Mouse (Mus musculus) embryonic facial prominence, embryonic 15.5 days (tissue): ENCODE measurements at regions not wholly inside any gene's neighbourhood (a gene's known extent, or its start where the extent isn't known, plus 50 kb on each side); places are given as distances from the start of the nearest gene placed in this dataset.
"Not testable (repeated sequence)": the region's sequence is repeated elsewhere in the genome, so short reads cannot be mapped to it uniquely, and the experiment has no call there.

ENCODE experiments used
- ATAC-seq: fragments of 200-750 bp; cut with Nextera tagmentation; 2 replicates; pipeline ENCODE4 v1.8.0; 2017; ENCODE audit warnings: low read depth, moderate TSS enrichment; ENCODE audit not compliant: insufficient number of reproducible peaks, low FRiP score, low TSS enrichment
- H3K27ac ChIP-seq: fragments of 300-500 bp; sonication (generic); replicated peaks from 2 replicates; pipeline ENCODE4 v1.5.1; 2015; ENCODE audit warnings: mild to moderate bottlenecking, inconsistent platforms
- H3K27me3 ChIP-seq: fragments of 300-500 bp; sonication (generic); 2 replicates; pipeline ENCODE4 v1.6.1; 2015; ENCODE audit warnings: inconsistent platforms
- H3K36me3 ChIP-seq: fragments of 300-500 bp; sonication (generic); 2 replicates; pipeline ENCODE4 v1.6.1; 2015; ENCODE audit warnings: mild to moderate bottlenecking, inconsistent platforms
- H3K4me1 ChIP-seq: fragments of 300-500 bp; sonication (generic); 2 replicates; pipeline ENCODE4 v1.6.1; 2015; ENCODE audit warnings: inconsistent platforms
- H3K4me2 ChIP-seq: fragments of 300-500 bp; sonication (generic); replicated peaks from 2 replicates; pipeline ENCODE4 v1.6.1; 2015; ENCODE audit warnings: mild to moderate bottlenecking, inconsistent platforms
- H3K4me3 ChIP-seq: fragments of 300-500 bp; sonication (generic); replicated peaks from 2 replicates; pipeline ENCODE4 v1.5.1; 2015; ENCODE audit warnings: mild to moderate bottlenecking, inconsistent platforms
- H3K9ac ChIP-seq: fragments of 300-500 bp; sonication (generic); 2 replicates; pipeline ENCODE4 v1.6.1; 2015; ENCODE audit warnings: inconsistent platforms
- H3K9me3 ChIP-seq: fragments of 300-500 bp; sonication (generic); replicated peaks from 2 replicates; pipeline ENCODE4 v1.6.1; 2016; ENCODE audit warnings: inconsistent platforms
- WGBS: fragments of 180-500 bp; shearing (Covaris S2); methylation state at CpG from one replicate; pipeline ENCODE4 v1.1.7; 2015; 5-methylcytosine and 5-hydroxymethylcytosine counted together

GRCm38 (mm10) chr13:41929768-41930167 lies 82.3 kb upstream of the Adtrp start:
- ATAC-seq, result no peak
- H3K9me3 ChIP-seq, result no peaks in the 10 kb centered on the region
- H3K4me1 ChIP-seq, result no peaks in the 10 kb centered on the region
- 85% methylated on average over 1 of the region's 1 CpGs for WGBS
- no peak overlapping the region for H3K27ac ChIP-seq
- no peak overlapping the region for H3K4me2 ChIP-seq
- H3K27me3 ChIP-seq, result no peaks in the 10 kb centered on the region
- no peak overlapping the region for H3K4me3 ChIP-seq
- no peaks in the 10 kb centered on the region for H3K36me3 ChIP-seq
- H3K9ac ChIP-seq, result no peak overlapping the region

DNA sequence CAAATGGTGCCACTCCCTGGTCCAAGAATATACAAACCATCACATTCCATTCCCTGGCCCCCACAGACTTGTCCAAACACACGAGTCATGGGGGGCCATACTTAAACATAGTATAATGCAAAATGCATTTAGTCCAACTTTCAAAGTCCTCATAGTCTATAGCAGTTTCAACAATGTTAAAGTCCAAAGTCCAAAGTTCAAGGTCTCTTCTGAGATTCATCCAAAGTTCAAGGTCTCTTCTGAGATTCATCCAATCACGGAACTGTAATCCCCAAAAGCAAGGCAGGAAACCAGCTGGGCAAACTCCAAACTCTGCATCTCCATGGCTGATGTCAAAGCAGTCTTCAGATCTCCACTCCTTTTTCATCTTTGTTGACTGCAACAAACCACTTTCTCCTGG lies 78.4 kb upstream of the Adtrp start:
- not testable (repeated sequence) for H3K9me3 ChIP-seq, H3K4me3 ChIP-seq, H3K4me1 ChIP-seq, ATAC-seq, H3K36me3 ChIP-seq, H3K27ac ChIP-seq, H3K4me2 ChIP-seq, H3K9ac ChIP-seq, H3K27me3 ChIP-seq
- 76% methylated on average over 2 of the region's 2 CpGs for WGBS

- H3K4me1 ChIP-seq, result no peaks in the 10 kb centered on the region
- no peak for ATAC-seq
- WGBS, result 56% methylated on average over 2 of the region's 2 CpGs
These were observed 77.7 kb upstream of the Adtrp start for GRCm38 (mm10) chr13:41925211-41925610.

DNA sequence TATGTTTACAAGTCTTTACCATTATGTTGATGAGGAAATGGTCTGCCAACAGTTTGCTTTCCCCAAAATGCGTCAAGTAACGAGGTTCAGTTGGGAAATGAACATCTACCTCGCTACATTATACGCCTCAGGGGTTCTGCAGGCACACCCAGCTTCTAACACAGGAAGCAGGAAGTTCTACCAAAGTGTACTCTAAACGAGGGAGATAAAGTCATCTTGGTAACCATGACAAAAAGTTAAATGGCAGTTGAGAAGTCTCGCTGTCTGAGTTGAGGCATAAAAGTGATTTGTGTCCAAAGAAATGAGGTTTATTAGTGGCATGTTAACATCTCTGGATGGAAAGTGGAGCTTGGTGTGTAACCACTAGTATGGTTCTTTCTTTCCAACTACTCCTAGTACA lies 73.7 kb upstream of the Adtrp start:
- ATAC-seq, result no peak
- no peaks in the 10 kb centered on the region for H3K36me3 ChIP-seq
- no peak overlapping the region for H3K4me3 ChIP-seq
- 69% methylated on average over 6 of the region's 6 CpGs for WGBS
- no peaks in the 10 kb centered on the region for H3K27me3 ChIP-seq
- no peak overlapping the region for H3K9ac ChIP-seq
- no peak overlapping the region for H3K27ac ChIP-seq
- no peak overlapping the region for H3K4me2 ChIP-seq
- H3K4me1 ChIP-seq, result no peaks in the 10 kb centered on the region
- H3K9me3 ChIP-seq, result no peaks in the 10 kb centered on the region

More at GRCm38 (mm10) chr13:41925211-41925610, 77.7 kb upstream of the Adtrp start:
- Histone ChIP-seq H3K4me2 (no peak overlapping the region), H3K4me3 (no peak overlapping the region), H3K36me3 (no peaks in the 10 kb centered on the region), H3K9me3 (no peaks in the 10 kb centered on the region), H3K27me3 (no peaks in the 10 kb centered on the region), H3K9ac (no peak overlapping the region), H3K27ac (no peak overlapping the region)

GRCm38 (mm10) chr13:41918525-41918924 lies 71.0 kb upstream of the Adtrp start:
- 34% methylated on average over 5 of the region's 5 CpGs for WGBS
- Histone ChIP-seq H3K27me3 (no peaks in the 10 kb centered on the region), H3K27ac (no peak overlapping the region), H3K36me3 (no peaks in the 10 kb centered on the region), H3K9me3 (no peaks in the 10 kb centered on the region), H3K4me3 (no peak overlapping the region), H3K4me2 (no peak overlapping the region), H3K9ac (no peak overlapping the region), H3K4me1 (no peaks in the 10 kb centered on the region)
- ATAC-seq, result no peak

DNA sequence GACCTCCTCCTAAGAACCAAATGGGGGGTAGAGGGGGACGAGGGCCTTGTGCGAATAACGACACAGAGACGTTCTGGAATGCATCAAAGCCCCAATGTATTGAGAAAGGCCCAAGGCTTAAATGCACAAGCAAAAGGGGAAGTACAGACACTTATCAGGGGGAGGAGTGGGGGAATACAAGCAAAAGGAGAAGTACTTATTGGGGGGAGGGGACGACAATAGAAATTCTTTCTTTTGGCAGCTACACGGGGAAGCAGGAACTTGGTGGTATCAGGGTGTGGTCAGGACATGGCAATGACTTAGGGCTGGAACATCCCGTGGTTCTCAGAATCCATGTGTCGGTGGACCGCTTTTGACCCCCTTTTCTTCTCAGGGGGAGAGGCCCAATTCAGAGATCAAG lies 68.3 kb upstream of the Adtrp start:
- not testable (repeated sequence) for H3K4me3 ChIP-seq, H3K27me3 ChIP-seq, ATAC-seq, H3K9me3 ChIP-seq, H3K4me2 ChIP-seq, H3K9ac ChIP-seq, H3K27ac ChIP-seq, H3K36me3 ChIP-seq, H3K4me1 ChIP-seq
- 78% methylated on average over 9 of the region's 9 CpGs for WGBS

DNA sequence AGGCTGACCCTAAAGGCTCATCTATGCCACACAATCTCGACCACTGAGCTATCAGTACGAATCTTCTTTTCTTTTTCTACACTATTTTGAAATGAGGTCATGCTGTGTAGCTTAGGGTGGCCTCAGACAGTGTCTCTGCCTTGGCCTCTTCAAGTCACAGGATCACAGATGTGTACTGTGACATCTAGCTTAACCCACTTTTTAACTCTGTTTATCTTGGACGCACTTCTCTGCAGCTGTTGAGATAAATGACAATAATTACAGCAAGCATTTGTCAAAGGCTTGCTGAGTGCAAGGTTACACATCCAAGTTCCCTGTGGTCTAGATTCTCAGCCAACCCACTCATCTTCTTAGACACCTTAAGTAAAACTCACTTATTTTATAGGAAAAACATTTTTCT lies 63.3 kb upstream of the Adtrp start:
- no peaks in the 10 kb centered on the region for H3K27me3 ChIP-seq
- no peak for ATAC-seq
- no peaks in the 10 kb centered on the region for H3K36me3 ChIP-seq
- H3K9ac ChIP-seq, result no peak overlapping the region
- no peak overlapping the region for H3K4me2 ChIP-seq
- no peak overlapping the region for H3K4me3 ChIP-seq
- no peaks in the 10 kb centered on the region for H3K4me1 ChIP-seq
- no peak overlapping the region for H3K27ac ChIP-seq
- H3K9me3 ChIP-seq, result no peaks in the 10 kb centered on the region
- WGBS, result 63% methylated on average over 3 of the region's 3 CpGs

DNA sequence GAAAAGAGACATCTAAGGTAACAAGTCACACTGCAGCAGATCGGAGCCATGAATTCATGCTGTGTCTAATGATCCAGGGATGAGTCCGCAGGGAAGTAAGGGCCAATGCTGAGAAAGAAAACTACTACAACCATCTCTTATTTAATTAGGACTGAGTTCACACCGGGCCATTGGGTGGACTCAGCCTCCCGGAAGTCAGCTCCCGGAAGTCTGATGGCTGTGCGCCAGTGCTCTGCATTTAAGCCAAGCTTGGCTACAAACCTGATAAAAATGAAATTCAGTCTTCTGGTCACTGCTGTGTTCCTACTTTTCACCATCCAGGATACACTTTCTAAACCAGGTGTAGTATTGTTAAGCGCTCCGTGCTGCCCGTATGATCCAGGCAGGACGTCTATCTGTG lies 62.8 kb upstream of the Adtrp start:
- Histone ChIP-seq H3K27me3 (no peaks in the 10 kb centered on the region), H3K4me2 (no peak overlapping the region), H3K4me3 (no peak overlapping the region), H3K9me3 (no peaks in the 10 kb centered on the region), H3K36me3 (no peaks in the 10 kb centered on the region), H3K27ac (no peak overlapping the region), H3K4me1 (no peaks in the 10 kb centered on the region), H3K9ac (no peak overlapping the region)
- no peak for ATAC-seq
- 84% methylated on average over 10 of the region's 10 CpGs for WGBS

DNA sequence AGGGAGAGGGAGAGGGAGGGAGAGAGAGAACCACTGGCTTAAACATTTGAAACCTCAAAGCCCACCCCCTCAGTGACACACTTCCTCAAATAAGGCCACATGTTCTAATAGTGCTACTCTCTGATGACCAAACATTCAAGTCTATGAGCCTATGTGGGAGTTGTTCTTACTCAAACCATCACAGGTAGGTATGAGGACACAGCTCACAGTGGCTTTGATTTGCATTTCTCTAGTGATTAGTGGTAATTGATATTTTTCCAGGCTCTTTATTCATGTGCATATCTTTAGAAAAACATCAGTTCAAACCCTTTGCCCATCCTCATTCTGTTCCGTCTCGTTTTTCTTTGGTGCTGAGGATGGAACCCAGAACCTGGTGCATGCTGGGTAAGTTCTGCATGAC lies 59.5 kb upstream of the Adtrp start:
- no peak overlapping the region for H3K4me2 ChIP-seq
- no peaks in the 10 kb centered on the region for H3K4me1 ChIP-seq
- no peak overlapping the region for H3K9ac ChIP-seq
- no peaks in the 10 kb centered on the region for H3K36me3 ChIP-seq
- H3K9me3 ChIP-seq, result no peaks in the 10 kb centered on the region
- WGBS, result 82% methylated on average over 2 of the region's 2 CpGs
- H3K4me3 ChIP-seq, result no peak overlapping the region
- no peaks in the 10 kb centered on the region for H3K27me3 ChIP-seq
- no peak overlapping the region for H3K27ac ChIP-seq
- ATAC-seq, result no peak

DNA sequence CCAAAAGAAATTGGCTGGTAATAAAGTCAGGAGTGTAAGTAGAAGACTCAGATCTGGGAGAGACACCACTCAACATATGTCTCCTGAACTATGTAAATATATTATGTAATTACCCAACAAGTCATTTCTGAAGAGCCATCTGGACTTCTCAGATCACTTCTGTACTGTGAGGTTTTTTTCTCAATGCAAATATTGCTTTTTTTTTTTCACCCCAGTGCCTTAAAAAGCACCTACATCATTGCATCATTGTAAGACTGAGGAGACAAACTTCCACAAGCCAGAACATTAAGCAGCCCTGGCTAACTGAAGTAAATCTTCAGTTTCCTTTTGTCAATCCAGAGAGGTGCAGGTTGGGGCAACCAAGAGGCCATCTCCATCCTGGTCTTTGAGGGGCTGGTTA lies 55.8 kb upstream of the Adtrp start:
- no peak for ATAC-seq
- Histone ChIP-seq H3K9ac (no peak overlapping the region), H3K4me1 (no peaks in the 10 kb centered on the region), H3K9me3 (no peaks in the 10 kb centered on the region), H3K27ac (no peak overlapping the region), H3K36me3 (no peaks in the 10 kb centered on the region), H3K4me3 (no peak overlapping the region), H3K27me3 (no peaks in the 10 kb centered on the region), H3K4me2 (no peak overlapping the region)

- no peak overlapping the region for H3K4me2 ChIP-seq
- H3K27me3 ChIP-seq, result no peaks in the 10 kb centered on the region
- no peak overlapping the region for H3K27ac ChIP-seq
- H3K36me3 ChIP-seq, result no peaks in the 10 kb centered on the region
- ATAC-seq, result no peak
- no peak overlapping the region for H3K4me3 ChIP-seq
- no peaks in the 10 kb centered on the region for H3K9me3 ChIP-seq
- WGBS, result 84% methylated on average over 13 of the region's 13 CpGs
- no peak overlapping the region for H3K9ac ChIP-seq
- H3K4me1 ChIP-seq, result no peaks in the 10 kb centered on the region
These were observed 52.5 kb upstream of the Adtrp start for GRCm38 (mm10) chr13:41899837-41900463.

DNA sequence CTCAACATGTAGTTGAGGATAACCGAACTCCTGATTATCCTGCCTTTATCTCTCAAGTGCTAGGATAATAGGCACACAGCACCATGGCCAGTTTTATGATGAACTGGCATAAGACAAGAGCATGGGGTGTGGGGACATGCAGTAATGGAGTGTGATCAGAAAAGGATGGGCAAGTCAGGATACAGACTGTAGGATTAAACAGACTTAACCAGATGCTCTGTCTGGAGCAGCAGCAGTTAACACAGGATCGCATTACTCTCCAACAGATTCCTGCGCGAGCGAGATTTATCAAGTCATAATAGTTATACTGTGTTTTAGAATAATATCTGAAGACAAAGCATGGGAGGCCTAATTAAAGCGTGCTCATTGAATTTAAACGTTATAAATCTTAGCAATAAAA lies 51.8 kb upstream of the Adtrp start:
- no peaks in the 10 kb centered on the region for H3K36me3 ChIP-seq
- no peak for ATAC-seq
- no peak overlapping the region for H3K4me2 ChIP-seq
- no peaks in the 10 kb centered on the region for H3K9me3 ChIP-seq
- 79% methylated on average over 7 of the region's 7 CpGs for WGBS
- H3K27me3 ChIP-seq, result no peaks in the 10 kb centered on the region
- no peak overlapping the region for H3K27ac ChIP-seq
- no peaks in the 10 kb centered on the region for H3K4me1 ChIP-seq
- H3K4me3 ChIP-seq, result no peak overlapping the region
- H3K9ac ChIP-seq, result no peak overlapping the region
